Mouse (Mus musculus) embryonic facial prominence, embryonic 13.5 days (tissue): Measurements from ENCODE around the gene Map4k3. TPM values are rescaled to one million over a fixed set of nuclear protein-coding genes. Genes with fewer than 3 reads are reported as not detected.

ENCODE experiments used
- ATAC-seq: fragments of 200-750 bp; cut with Nextera tagmentation; 2 replicates; pipeline ENCODE4 v1.8.0; 2017; ENCODE audit warnings: low read depth; ENCODE audit not compliant: insufficient number of reproducible peaks, insufficient read depth, low FRiP score, low TSS enrichment
- H3K27ac ChIP-seq: fragments of 300-500 bp; sonication (generic); 2 replicates; pipeline ENCODE4 v1.5.1; 2015; ENCODE audit warnings: moderate library complexity, mild to moderate bottlenecking, inconsistent platforms
- H3K27me3 ChIP-seq: fragments of 300-500 bp; sonication (generic); 2 replicates; pipeline ENCODE4 v1.6.1; 2015; ENCODE audit warnings: mild to moderate bottlenecking, inconsistent platforms
- H3K36me3 ChIP-seq: fragments of 300-500 bp; sonication (generic); 2 replicates; pipeline ENCODE4 v1.6.1; 2015; ENCODE audit warnings: mild to moderate bottlenecking, inconsistent platforms
- H3K4me1 ChIP-seq: fragments of 300-500 bp; sonication (generic); 2 replicates; pipeline ENCODE4 v1.6.1; 2015; ENCODE audit warnings: inconsistent platforms
- H3K4me2 ChIP-seq: fragments of 300-500 bp; sonication (generic); 2 replicates; pipeline ENCODE4 v1.6.1; 2015; ENCODE audit warnings: moderate library complexity, mild to moderate bottlenecking, inconsistent platforms
- H3K4me3 ChIP-seq: fragments of 300-500 bp; sonication (generic); 2 replicates; pipeline ENCODE4 v1.5.1; 2015; ENCODE audit warnings: mild to moderate bottlenecking, inconsistent platforms
- H3K9ac ChIP-seq: fragments of 300-500 bp; sonication (generic); 2 replicates; pipeline ENCODE4 v1.6.1; 2015; ENCODE audit warnings: mild to moderate bottlenecking, inconsistent platforms
- H3K9me3 ChIP-seq: fragments of 300-500 bp; sonication (generic); 2 replicates; pipeline ENCODE4 v1.6.1; 2016; ENCODE audit warnings: inconsistent platforms
- WGBS: fragments of 180-500 bp; shearing (Covaris S2); methylation state at CpG from one replicate; pipeline ENCODE4 v1.1.7; 2015; ENCODE audit warnings: mixed read lengths; 5-methylcytosine and 5-hydroxymethylcytosine counted together
- polyA plus RNA-seq: library from polyadenylated mRNA; unstranded; fragments of >200 nt; fragmentation: Nextera tagmentation; extraction: Ambion mirVana; gene quantifications from 2 replicates; pipeline ENCODE4 v1.2.1, GENCODE M21; 2015

The Map4k3 gene
- polyA plus RNA-seq, 1 experiment from 2014 or later, result 23.7 TPM

DNA sequence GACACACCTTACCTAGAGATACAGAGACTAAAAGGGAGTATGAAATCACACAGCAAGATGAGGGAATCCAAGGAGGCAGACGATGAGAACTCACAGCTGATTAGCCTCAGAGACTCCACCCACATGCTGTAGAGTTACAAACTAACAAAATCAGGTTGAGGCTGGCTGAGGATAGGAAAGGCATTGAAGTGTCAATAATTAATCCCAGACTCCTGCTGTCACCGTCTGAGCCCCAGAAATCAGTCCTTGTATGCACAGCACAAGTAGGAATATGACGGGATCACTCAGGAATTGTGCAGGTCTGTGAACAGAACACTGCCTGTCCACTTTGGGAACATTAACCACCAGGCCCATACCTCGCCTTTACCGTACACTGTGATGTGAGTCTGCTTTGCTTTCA, 81.4 kb downstream of the Map4k3 start:
- H3K4me2 ChIP-seq, result no peak overlapping the region
- peaks cover 70% of the 10 kb centered on the region for H3K36me3 ChIP-seq
- H3K27ac ChIP-seq, result no peak overlapping the region
- no peaks in the 10 kb centered on the region for H3K27me3 ChIP-seq
- H3K9me3 ChIP-seq, result no peaks in the 10 kb centered on the region
- no peak overlapping the region for H3K9ac ChIP-seq
- ATAC-seq, result no peak
- 56% methylated on average over 5 of the region's 5 CpGs for WGBS
- no peaks in the 10 kb centered on the region for H3K4me1 ChIP-seq
- no peak overlapping the region for H3K4me3 ChIP-seq

- ATAC-seq, result no peak
- 0 out of 2 replicates have a peak, but pooled peaks cover 4% of the 10 kb centered on the region for H3K4me1 ChIP-seq
- no peaks in the 10 kb centered on the region for H3K9me3 ChIP-seq
- no peak overlapping the region for H3K4me2 ChIP-seq
- no peak overlapping the region for H3K9ac ChIP-seq
- 86% methylated on average over 6 of the region's 6 CpGs for WGBS
- H3K4me3 ChIP-seq, result no peak overlapping the region
- no peaks in the 10 kb centered on the region for H3K27me3 ChIP-seq
- H3K36me3 ChIP-seq, result peaks cover 69% of the 10 kb centered on the region
- H3K27ac ChIP-seq, result no peak overlapping the region
Observed at GRCm38 (mm10) chr17:80646131-80646530, 82.2 kb downstream of the Map4k3 start.

DNA sequence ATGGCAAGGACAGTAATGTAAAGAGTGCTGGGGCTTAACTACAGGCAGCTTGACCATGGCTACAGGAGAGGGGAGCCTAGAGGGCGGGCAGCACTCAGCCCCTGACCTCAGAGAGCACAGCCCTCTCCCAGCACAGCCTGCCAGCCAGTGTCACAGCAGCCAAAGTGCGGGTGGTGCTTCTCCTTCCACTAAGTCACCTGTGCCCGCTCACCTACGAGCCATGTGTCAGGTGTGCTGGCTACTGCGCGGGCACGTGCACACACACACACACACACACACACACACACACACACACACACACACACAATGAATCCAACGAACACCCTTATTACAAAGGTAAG, 82.6 kb downstream of the Map4k3 start:
- Histone ChIP-seq H3K36me3 (peaks cover 69% of the 10 kb centered on the region), H3K9me3 (no peaks in the 10 kb centered on the region), H3K27me3 (no peaks in the 10 kb centered on the region), H3K4me1 (0 out of 2 replicates have a peak, but pooled peaks cover 4% of the 10 kb centered on the region), H3K27ac (no peak overlapping the region), H3K9ac (no peak overlapping the region), H3K4me3 (no peak overlapping the region), H3K4me2 (no peak overlapping the region)
- 93% methylated on average over 8 of the region's 8 CpGs for WGBS
- ATAC-seq, result no peak

DNA sequence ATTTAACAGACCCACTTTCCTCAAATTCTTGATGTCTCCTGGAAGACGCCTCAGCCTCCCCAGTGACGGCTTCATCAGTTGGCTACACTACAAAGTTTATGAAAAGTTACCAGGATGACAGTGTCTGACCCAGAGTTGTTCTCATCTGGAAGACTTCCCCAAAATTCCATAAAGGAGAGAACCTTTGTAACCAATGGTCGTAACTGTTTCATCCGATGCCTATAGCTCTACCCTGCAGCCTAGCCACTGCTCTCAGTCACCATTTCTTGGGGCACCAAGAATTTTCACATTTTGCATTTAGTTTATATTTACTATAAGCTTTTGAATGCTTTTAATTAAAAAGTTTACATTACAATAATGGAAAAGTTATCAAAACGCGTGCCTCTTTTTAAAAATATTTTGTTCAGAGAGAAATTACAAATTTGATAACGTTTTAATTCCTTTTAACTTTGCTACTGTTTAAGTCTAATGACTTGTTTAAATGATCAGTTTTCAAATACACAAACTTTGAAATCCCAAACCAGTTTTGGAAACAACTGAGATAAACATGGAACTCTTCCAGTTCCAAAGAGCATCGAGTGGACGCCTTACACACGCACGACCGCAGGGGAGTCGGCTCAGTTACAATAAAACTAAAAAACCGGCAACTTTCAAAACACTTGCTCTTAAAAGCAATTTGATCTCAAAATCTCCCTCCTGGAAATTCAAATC, 83.1 kb downstream of the Map4k3 start:
- Histone ChIP-seq H3K4me1 (0 out of 2 replicates have a peak, but pooled peaks cover 4% of the 10 kb centered on the region), H3K27me3 (no peaks in the 10 kb centered on the region), H3K27ac (no peak overlapping the region), H3K4me2 (no peak overlapping the region), H3K4me3 (no peak overlapping the region), H3K36me3 (peaks cover 70% of the 10 kb centered on the region), H3K9me3 (no peaks in the 10 kb centered on the region), H3K9ac (no peak overlapping the region)
- ATAC-seq, result no peak
- WGBS, result 81% methylated on average over 14 of the region's 14 CpGs

GRCm38 (mm10) chr17:80644567-80644966, 83.7 kb downstream of the Map4k3 start:
- Histone ChIP-seq H3K27ac (no peak overlapping the region), H3K9ac (no peak overlapping the region), H3K27me3 (no peaks in the 10 kb centered on the region), H3K4me3 (no peak overlapping the region), H3K4me1 (0 out of 2 replicates have a peak, but pooled peaks cover 4% of the 10 kb centered on the region), H3K4me2 (no peak overlapping the region), H3K9me3 (no peaks in the 10 kb centered on the region), H3K36me3 (peaks cover 71% of the 10 kb centered on the region)
- 57% methylated on average over 13 of the region's 13 CpGs for WGBS
- no peak for ATAC-seq

- 75% methylated on average over 8 of the region's 8 CpGs for WGBS
- H3K4me3 ChIP-seq, result no peak overlapping the region
- H3K27ac ChIP-seq, result no peak overlapping the region
- H3K27me3 ChIP-seq, result no peaks in the 10 kb centered on the region
- H3K4me1 ChIP-seq, result 0 out of 2 replicates have a peak, but pooled peaks cover 4% of the 10 kb centered on the region
- H3K4me2 ChIP-seq, result no peak overlapping the region
- H3K9ac ChIP-seq, result no peak overlapping the region
- no peak for ATAC-seq
- H3K9me3 ChIP-seq, result no peaks in the 10 kb centered on the region
- peaks cover 56% of the 10 kb centered on the region for H3K36me3 ChIP-seq
Observed at GRCm38 (mm10) chr17:80638121-80638520, 90.2 kb downstream of the Map4k3 start.

GRCm38 (mm10) chr17:80635794-80636193, 92.5 kb downstream of the Map4k3 start:
- H3K4me3 ChIP-seq, result no peak overlapping the region
- no peaks in the 10 kb centered on the region for H3K4me1 ChIP-seq
- H3K27me3 ChIP-seq, result no peaks in the 10 kb centered on the region
- H3K27ac ChIP-seq, result no peak overlapping the region
- no peak overlapping the region for H3K9ac ChIP-seq
- peaks cover 61% of the 10 kb centered on the region for H3K36me3 ChIP-seq
- WGBS, result 81% methylated on average over 1 of the region's 1 CpGs
- no peaks in the 10 kb centered on the region for H3K9me3 ChIP-seq
- no peak for ATAC-seq
- H3K4me2 ChIP-seq, result no peak overlapping the region

DNA sequence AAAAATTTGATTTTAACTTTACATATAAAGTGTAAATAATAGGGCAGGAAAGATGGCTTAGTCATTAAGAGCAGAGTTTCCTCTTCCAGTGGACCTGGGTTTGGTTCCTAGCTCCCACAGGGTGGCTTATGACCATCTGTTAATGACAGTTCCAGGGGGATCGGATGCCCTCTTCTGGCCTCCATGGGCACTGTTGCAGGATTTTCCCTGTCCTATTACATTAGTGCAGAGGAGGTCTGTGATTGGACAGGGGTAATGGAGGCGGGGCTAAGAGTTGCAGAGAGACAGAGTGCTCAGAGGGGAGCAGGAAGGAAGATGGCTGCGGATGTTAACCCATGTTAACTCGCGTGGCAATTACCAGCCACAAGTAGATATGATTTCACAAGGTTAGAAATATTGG, 95.4 kb downstream of the Map4k3 start:
- Histone ChIP-seq H3K4me2 (no peak overlapping the region), H3K4me1 (no peaks in the 10 kb centered on the region), H3K27ac (no peak overlapping the region), H3K27me3 (no peaks in the 10 kb centered on the region), H3K4me3 (no peak overlapping the region), H3K9ac (no peak overlapping the region), H3K36me3 (peaks cover 48% of the 10 kb centered on the region), H3K9me3 (no peaks in the 10 kb centered on the region)
- WGBS, result 92% methylated on average over 5 of the region's 5 CpGs
- no peak for ATAC-seq

DNA sequence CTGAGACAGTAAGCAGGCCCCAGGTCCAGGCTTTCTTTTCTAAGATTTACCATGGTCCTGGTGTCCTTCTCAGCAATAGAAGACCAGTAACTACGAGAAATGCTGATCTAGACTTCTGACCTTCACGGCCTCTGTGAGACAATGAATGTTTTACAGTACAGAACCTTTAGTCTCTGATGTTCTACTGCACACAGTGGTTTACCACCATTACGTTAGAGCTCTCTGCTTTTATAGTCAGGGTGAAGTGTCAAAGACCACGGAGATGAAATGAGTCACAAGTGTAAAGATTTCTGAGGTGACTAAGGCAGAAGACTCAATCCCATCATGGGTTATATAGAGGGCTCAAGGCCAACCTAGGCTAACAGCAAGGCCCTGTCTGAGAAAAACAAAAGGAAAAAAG, 95.9 kb downstream of the Map4k3 start:
- peaks cover 50% of the 10 kb centered on the region for H3K36me3 ChIP-seq
- WGBS, result 94% methylated on average over 4 of the region's 4 CpGs

DNA sequence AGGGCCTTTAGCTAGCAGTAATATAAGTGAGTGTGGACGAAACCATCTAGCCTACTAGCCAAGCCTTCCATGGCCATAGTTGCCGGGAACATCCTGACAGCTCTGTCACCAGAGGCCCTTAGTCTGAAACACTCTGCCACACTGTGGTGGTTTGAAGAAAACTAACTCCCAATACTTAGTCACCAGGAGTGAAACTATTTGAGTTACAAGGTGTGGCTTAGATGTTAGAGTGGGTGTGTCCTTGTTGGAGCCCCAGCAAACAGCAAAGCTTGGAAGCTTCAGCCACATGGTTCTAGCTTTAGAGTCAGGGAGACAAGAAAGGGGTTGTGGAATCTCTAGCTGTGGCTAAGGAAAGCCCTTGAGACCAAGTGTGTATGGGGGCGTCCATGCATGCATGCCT, 97.3 kb downstream of the Map4k3 start:
- H3K9ac ChIP-seq, result no peak overlapping the region
- no peaks in the 10 kb centered on the region for H3K9me3 ChIP-seq
- H3K36me3 ChIP-seq, result peaks cover 51% of the 10 kb centered on the region
- H3K4me1 ChIP-seq, result no peaks in the 10 kb centered on the region
- H3K4me3 ChIP-seq, result no peak overlapping the region
- no peak overlapping the region for H3K27ac ChIP-seq
- no peak overlapping the region for H3K4me2 ChIP-seq
- WGBS, result 92% methylated on average over 3 of the region's 3 CpGs
- no peak for ATAC-seq
- H3K27me3 ChIP-seq, result no peaks in the 10 kb centered on the region

More for the DNA sequence above, 95.9 kb downstream of the Map4k3 start:
- no peak overlapping the region for H3K9ac ChIP-seq
- H3K4me3 ChIP-seq, result no peak overlapping the region
- H3K9me3 ChIP-seq, result no peaks in the 10 kb centered on the region
- H3K4me2 ChIP-seq, result no peak overlapping the region
- H3K4me1 ChIP-seq, result no peaks in the 10 kb centered on the region
- H3K27me3 ChIP-seq, result no peaks in the 10 kb centered on the region
- ATAC-seq, result no peak
- H3K27ac ChIP-seq, result no peak overlapping the region

GRCm38 (mm10) chr17:80624979-80625378, 103.3 kb downstream of the Map4k3 start:
- ATAC-seq, result no peak
- H3K9ac ChIP-seq, result no peak overlapping the region

GRCm38 (mm10) chr17:80621691-80622090, 106.6 kb downstream of the Map4k3 start:
- 82% methylated on average over 4 of the region's 4 CpGs for WGBS
- H3K9ac ChIP-seq, result no peak overlapping the region

More at GRCm38 (mm10) chr17:80624979-80625378, 103.3 kb downstream of the Map4k3 start:
- Histone ChIP-seq H3K27ac (no peak overlapping the region), H3K9me3 (no peaks in the 10 kb centered on the region), H3K36me3 (peaks cover 11% of the 10 kb centered on the region), H3K4me1 (no peaks in the 10 kb centered on the region), H3K4me2 (no peak overlapping the region), H3K27me3 (no peaks in the 10 kb centered on the region), H3K4me3 (no peak overlapping the region)

More at GRCm38 (mm10) chr17:80621691-80622090, 106.6 kb downstream of the Map4k3 start:
- Histone ChIP-seq H3K9me3 (no peaks in the 10 kb centered on the region), H3K36me3 (peaks cover 12% of the 10 kb centered on the region), H3K4me1 (no peaks in the 10 kb centered on the region), H3K4me3 (no peak overlapping the region), H3K4me2 (no peak overlapping the region), H3K27ac (no peak overlapping the region), H3K27me3 (no peaks in the 10 kb centered on the region)
- no peak for ATAC-seq
